Mouse (Mus musculus): Measurements from ENCODE around the gene Sv2b. TPM values are rescaled to one million over a fixed set of nuclear protein-coding genes. Genes with fewer than 3 reads are reported as not detected.

The Sv2b gene
- polyA plus RNA-seq, 1 experiment from 2014 or later, result 10.4 TPM

DNA sequence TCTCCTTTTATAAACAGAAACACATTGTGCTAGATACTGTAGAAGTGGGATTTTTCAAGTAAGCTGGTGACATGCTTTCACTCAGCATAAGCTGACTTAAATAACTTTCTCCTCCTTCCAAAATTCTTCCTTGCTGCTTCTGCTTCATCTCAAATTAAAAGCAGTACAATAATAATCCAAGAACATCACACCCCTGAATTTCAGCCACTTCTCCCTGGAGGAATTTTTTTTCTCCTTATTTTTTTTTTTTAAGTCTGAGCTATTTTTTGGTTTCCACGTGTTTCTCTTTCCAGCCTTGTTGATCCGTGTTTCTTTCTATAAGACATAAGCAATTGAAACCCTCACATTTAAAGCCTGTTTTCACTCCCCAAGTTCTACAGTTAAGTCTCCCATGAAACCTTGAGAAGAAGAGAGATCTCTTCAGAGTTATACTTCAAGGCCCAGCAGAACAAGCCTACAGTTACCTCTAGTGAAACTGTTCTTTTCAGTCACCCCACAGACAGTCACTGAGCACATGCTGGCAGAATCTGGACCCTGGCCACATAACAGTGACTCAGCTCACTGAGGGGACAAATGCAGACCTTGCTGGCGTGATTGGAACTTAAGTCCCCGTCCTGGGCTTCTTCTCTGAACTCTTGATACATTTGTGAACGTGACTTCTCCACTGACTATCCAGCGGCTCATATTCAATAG lies 6.4 kb downstream of the Sv2b start:
- Histone ChIP-seq H3K4me3 (ENCODE audit: low read depth, low read length) (no peak overlapping the region), H3K27ac (ENCODE audit: low read length) (no peak overlapping the region), H3K9ac (ENCODE audit: low read depth, low read length) (no peak overlapping the region), H3K27me3 (ENCODE audit: control insufficient read depth, insufficient read depth, low read depth, low read length) (peaks cover 16% of the 10 kb centered on the region), H3K9me3 (replicated peaks; ENCODE audit: control insufficient read depth, low read length, poor library complexity, severe bottlenecking) (no peaks in the 10 kb centered on the region), H3K4me2 (ENCODE audit: low read length) (no peak overlapping the region), H3K4me1 (ENCODE audit: control insufficient read depth, insufficient read depth, low read length) (no peaks in the 10 kb centered on the region; the same call in 1 of the 2 replicates), H3K36me3 (ENCODE audit: control insufficient read depth, insufficient read depth, low read length) (no peaks in the 10 kb centered on the region)
- no peak for ATAC-seq
- 81% methylated on average over 6 of the region's 6 CpGs for WGBS

DNA sequence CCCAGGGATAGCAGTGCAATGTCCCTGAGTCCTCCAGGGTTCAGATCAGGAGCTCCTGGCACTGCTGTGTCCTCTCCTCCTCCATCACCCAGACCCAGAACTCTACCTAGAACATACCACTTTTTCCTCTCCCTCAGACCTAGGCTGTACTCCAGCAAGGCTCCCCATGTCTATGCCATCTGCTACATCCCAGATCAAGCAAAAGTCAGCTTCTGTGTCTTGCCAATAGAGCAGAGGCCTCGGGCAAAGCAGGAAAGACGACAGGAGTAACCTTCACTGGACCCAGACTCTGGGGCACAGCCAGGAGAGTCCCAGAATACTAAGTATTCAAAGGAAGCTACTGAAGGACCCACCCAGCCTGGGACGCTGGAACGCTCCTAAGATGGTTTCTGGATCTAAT lies 9.8 kb downstream of the Sv2b start:
- Histone ChIP-seq H3K27ac (ENCODE audit: low read length) (no peak overlapping the region), H3K36me3 (ENCODE audit: control insufficient read depth, insufficient read depth, low read length) (no peaks in the 10 kb centered on the region), H3K9ac (ENCODE audit: low read depth, low read length) (no peak overlapping the region), H3K4me3 (ENCODE audit: low read depth, low read length) (no peak overlapping the region), H3K27me3 (ENCODE audit: control insufficient read depth, insufficient read depth, low read depth, low read length) (peaks cover 5% of the 10 kb centered on the region), H3K4me1 (ENCODE audit: control insufficient read depth, insufficient read depth, low read length) (peaks cover 3% of the 10 kb centered on the region; the same call in 1 of the 2 replicates), H3K9me3 (replicated peaks; ENCODE audit: control insufficient read depth, low read length, poor library complexity, severe bottlenecking) (no peaks in the 10 kb centered on the region), H3K4me2 (ENCODE audit: low read length) (no peak overlapping the region)
- 93% methylated on average over 4 of the region's 4 CpGs for WGBS
- no peak for ATAC-seq

DNA sequence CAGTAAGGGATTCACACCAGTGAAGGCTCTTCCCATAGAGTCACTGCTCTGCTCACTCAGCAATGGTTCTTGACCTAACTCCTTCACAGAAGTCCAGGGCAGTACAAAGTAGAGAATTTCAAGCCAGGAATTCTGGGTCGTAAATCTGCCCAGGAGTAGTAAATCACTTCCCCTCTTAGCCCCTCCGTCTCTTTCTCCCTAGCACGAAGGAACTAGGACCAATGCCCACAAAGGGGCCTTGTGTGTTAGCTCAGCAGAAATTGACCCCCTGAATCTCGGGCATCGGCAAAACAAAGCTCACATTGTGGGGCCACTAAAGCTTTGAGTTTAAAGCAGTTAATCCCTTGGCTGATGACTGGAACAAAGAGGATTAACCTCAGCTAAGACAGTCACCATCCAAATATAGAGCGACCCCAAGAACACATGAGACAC lies 12.4 kb downstream of the Sv2b start:
- Histone ChIP-seq H3K9me3 (replicated peaks; ENCODE audit: control insufficient read depth, low read length, poor library complexity, severe bottlenecking) (no peaks in the 10 kb centered on the region), H3K9ac (ENCODE audit: low read depth, low read length) (no peak overlapping the region), H3K4me3 (ENCODE audit: low read depth, low read length) (no peak overlapping the region), H3K27me3 (ENCODE audit: control insufficient read depth, insufficient read depth, low read depth, low read length) (peaks cover 5% of the 10 kb centered on the region), H3K36me3 (ENCODE audit: control insufficient read depth, insufficient read depth, low read length) (no peaks in the 10 kb centered on the region), H3K4me2 (ENCODE audit: low read length) (no peak overlapping the region), H3K4me1 (ENCODE audit: control insufficient read depth, insufficient read depth, low read length) (peaks cover 8% of the 10 kb centered on the region; the same call in 1 of the 2 replicates), H3K27ac (ENCODE audit: low read length) (no peak overlapping the region)
- 8% methylated on average over 6 of the region's 6 CpGs for WGBS
- ATAC-seq, result no peak

DNA sequence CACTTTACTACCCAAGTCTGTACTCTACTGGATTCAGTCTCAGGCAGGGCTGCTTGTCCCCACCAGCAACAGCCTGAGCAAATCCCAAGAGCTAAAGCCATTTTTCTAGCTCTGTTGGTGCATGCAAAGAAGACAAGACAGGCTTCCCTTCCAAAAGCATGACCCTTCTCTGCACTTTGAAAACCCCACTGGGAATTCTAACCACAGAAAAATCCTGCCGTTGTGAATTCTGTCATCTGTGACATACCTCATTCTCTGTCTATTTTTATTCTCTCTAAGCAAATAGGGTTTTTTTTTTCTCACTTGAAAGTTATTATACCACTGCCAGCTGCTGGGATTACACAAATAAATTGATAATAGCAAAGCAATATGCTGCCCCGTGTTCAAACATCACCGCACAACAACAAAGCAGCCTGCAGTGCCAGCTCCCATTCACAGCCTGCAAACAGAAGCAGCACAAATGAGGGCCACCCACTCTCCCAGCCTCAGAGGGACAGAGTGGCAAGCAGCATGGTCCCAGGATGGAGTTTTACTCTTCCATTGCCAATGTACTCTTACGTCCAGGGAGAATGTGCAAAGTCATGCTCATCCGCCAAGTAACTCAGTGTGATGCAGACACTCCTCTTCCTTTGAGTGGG lies 13.7 kb downstream of the Sv2b start:
- 16% methylated on average over 5 of the region's 5 CpGs for WGBS

DNA sequence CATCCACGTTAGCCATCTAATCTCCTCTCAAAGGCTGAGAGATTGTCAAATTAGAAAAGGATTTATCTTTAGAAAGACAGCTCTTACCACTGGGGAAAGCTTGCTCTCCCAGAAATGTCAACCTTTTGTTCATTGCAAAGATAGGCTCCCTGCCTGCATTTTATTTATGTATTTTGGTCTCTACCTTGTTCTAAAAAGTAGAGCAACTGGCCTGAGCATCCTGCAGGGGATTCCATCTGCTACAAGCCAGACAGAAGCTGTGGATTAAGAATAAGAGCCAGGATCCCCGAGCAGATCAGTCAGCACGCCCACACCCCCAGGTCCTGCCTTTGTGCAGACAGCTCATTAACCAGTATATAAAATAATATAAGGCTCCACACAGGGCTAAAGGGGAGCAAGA lies 16.8 kb downstream of the Sv2b start:
- H3K9ac ChIP-seq (ENCODE audit: low read depth, low read length), result no peak overlapping the region
- ATAC-seq, result no peak
- no peaks in the 10 kb centered on the region for H3K27me3 ChIP-seq (ENCODE audit: control insufficient read depth, insufficient read depth, low read depth, low read length)
- H3K9me3 ChIP-seq (replicated peaks; ENCODE audit: control insufficient read depth, low read length, poor library complexity, severe bottlenecking), result no peaks in the 10 kb centered on the region
- H3K27ac ChIP-seq (ENCODE audit: low read length), result no peak overlapping the region
- H3K4me3 ChIP-seq (ENCODE audit: low read depth, low read length), result no peak overlapping the region
- H3K4me1 ChIP-seq (ENCODE audit: control insufficient read depth, insufficient read depth, low read length), result peaks cover 8% of the 10 kb centered on the region; the same call in 1 of the 2 replicates
- H3K36me3 ChIP-seq (ENCODE audit: control insufficient read depth, insufficient read depth, low read length), result no peaks in the 10 kb centered on the region
- WGBS, result 11% methylated on average over 3 of the region's 3 CpGs
- H3K4me2 ChIP-seq (ENCODE audit: low read length), result no peak overlapping the region

More for the DNA sequence above, 13.7 kb downstream of the Sv2b start:
- Histone ChIP-seq H3K27me3 (ENCODE audit: control insufficient read depth, insufficient read depth, low read depth, low read length) (peaks cover 5% of the 10 kb centered on the region), H3K9me3 (replicated peaks; ENCODE audit: control insufficient read depth, low read length, poor library complexity, severe bottlenecking) (no peaks in the 10 kb centered on the region), H3K4me3 (ENCODE audit: low read depth, low read length) (no peak overlapping the region), H3K4me2 (ENCODE audit: low read length) (no peak overlapping the region), H3K4me1 (ENCODE audit: control insufficient read depth, insufficient read depth, low read length) (peaks cover 8% of the 10 kb centered on the region; the same call in 1 of the 2 replicates), H3K27ac (ENCODE audit: low read length) (peak overlapping the region; percentile 28; the same call in 1 of the 2 replicates), H3K9ac (ENCODE audit: low read depth, low read length) (no peak overlapping the region), H3K36me3 (ENCODE audit: control insufficient read depth, insufficient read depth, low read length) (no peaks in the 10 kb centered on the region)
- ATAC-seq, result peak; percentile 43; the same call in 1 of the 2 replicates

DNA sequence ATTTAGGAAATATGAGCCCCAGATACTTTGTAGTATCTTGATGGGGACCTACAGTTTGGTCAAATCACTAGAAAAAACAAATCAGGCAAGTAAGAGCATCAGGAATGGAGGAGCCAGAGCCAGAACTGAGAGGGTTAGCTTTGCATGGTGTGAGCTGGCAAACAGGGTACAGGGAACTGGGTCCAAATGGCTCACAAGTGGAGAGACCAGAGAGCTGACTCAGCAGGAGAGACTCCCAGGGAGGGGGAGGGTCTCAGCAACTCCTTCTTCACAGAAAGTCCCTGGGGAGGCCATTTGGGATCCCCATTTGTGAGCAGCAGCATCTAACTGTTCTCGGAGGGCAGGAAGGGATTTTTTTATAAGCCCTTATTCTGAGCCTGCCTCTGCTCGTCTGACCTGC lies 18.5 kb downstream of the Sv2b start:
- Histone ChIP-seq H3K9me3 (replicated peaks; ENCODE audit: control insufficient read depth, low read length, poor library complexity, severe bottlenecking) (no peaks in the 10 kb centered on the region), H3K36me3 (ENCODE audit: control insufficient read depth, insufficient read depth, low read length) (no peaks in the 10 kb centered on the region), H3K4me3 (ENCODE audit: low read depth, low read length) (no peak overlapping the region), H3K27me3 (ENCODE audit: control insufficient read depth, insufficient read depth, low read depth, low read length) (no peaks in the 10 kb centered on the region), H3K4me2 (ENCODE audit: low read length) (no peak overlapping the region), H3K27ac (ENCODE audit: low read length) (no peak overlapping the region), H3K4me1 (ENCODE audit: control insufficient read depth, insufficient read depth, low read length) (peaks cover 8% of the 10 kb centered on the region; the same call in 1 of the 2 replicates), H3K9ac (ENCODE audit: low read depth, low read length) (no peak overlapping the region)
- 56% methylated on average over 2 of the region's 2 CpGs for WGBS
- no peak for ATAC-seq

DNA sequence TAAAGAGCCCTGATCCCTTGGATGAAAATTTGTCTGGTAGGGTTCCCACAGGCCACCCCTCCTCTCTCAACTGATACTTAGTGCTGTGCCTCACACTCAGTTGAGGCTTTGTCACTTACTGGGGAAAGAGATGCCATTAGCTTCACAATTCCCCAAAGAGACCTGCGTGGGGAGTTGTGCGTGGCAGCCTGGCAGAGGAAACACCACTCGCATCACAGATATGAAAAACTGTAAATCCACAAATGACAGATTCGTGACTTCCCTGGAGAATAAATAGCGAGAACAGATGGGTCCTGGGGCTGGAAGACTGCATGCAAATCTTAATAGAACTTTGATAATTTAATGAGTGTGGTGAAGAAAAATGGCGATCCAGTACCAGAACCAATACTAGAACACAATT lies 21.8 kb downstream of the Sv2b start:
- no peaks in the 10 kb centered on the region for H3K9me3 ChIP-seq (replicated peaks; ENCODE audit: control insufficient read depth, low read length, poor library complexity, severe bottlenecking)
- H3K27me3 ChIP-seq (ENCODE audit: control insufficient read depth, insufficient read depth, low read depth, low read length), result no peaks in the 10 kb centered on the region
- 82% methylated on average over 6 of the region's 6 CpGs for WGBS
- no peak overlapping the region for H3K4me3 ChIP-seq (ENCODE audit: low read depth, low read length)
- ATAC-seq, result no peak
- H3K9ac ChIP-seq (ENCODE audit: low read depth, low read length), result no peak overlapping the region
- H3K4me2 ChIP-seq (ENCODE audit: low read length), result no peak overlapping the region
- peaks cover 4% of the 10 kb centered on the region; the same call in 1 of the 2 replicates for H3K4me1 ChIP-seq (ENCODE audit: control insufficient read depth, insufficient read depth, low read length)
- H3K27ac ChIP-seq (ENCODE audit: low read length), result no peak overlapping the region
- H3K36me3 ChIP-seq (ENCODE audit: control insufficient read depth, insufficient read depth, low read length), result no peaks in the 10 kb centered on the region

DNA sequence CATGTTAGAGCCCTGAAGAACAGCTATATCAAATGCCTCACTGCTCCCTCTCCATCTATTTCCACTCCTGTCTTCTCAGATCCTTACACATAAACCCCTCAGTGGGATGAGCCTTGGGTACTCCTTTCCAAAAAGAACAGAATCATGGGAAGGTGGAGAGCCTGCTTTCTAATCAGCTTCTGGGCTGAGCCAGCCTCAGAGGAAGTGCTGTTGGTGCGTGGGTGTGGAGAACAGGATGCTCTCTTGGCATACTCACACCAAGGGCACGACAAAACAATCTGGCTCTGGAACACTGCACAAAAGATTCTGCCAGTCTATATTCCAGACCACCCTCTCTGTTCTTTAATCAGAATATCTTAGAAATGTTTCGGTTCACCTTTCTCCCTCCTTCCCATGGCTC lies 26.1 kb downstream of the Sv2b start:
- Histone ChIP-seq H3K4me2 (ENCODE audit: low read length) (no peak overlapping the region), H3K36me3 (ENCODE audit: control insufficient read depth, insufficient read depth, low read length) (no peaks in the 10 kb centered on the region), H3K4me1 (ENCODE audit: control insufficient read depth, insufficient read depth, low read length) (peaks cover 5% of the 10 kb centered on the region; the same call in 1 of the 2 replicates), H3K9me3 (replicated peaks; ENCODE audit: control insufficient read depth, low read length, poor library complexity, severe bottlenecking) (no peaks in the 10 kb centered on the region), H3K27me3 (ENCODE audit: control insufficient read depth, insufficient read depth, low read depth, low read length) (no peaks in the 10 kb centered on the region), H3K27ac (ENCODE audit: low read length) (no peak overlapping the region), H3K4me3 (ENCODE audit: low read depth, low read length) (no peak overlapping the region), H3K9ac (ENCODE audit: low read depth, low read length) (no peak overlapping the region)
- 88% methylated on average over 3 of the region's 3 CpGs for WGBS
- no peak for ATAC-seq

DNA sequence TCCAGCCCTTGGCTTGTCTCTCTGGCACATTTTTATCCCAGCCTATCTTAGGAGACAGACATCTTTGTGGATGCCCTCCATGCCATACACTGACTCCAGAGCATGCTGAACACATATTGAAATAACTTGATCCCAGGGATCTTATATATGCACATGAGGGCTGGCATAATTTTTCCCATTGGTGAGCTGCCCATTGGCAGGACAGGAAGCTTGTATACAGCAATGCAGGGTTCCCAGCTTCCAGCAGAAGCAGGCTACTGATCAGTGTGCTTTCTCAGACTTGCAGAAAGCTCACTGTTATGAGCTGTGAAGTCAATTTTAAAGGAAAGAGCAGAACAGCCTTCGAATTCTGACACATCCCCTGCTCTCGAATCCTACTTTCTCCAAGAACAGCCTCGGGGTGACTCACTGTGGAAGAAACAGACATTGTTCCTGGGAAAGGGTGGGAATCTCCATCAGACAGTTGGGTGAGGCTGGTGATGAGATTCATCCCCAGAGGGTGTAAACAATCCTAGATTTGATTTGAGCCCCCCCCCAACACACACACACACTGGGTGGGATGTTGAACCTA lies 26.9 kb downstream of the Sv2b start:
- Histone ChIP-seq H3K9me3 (replicated peaks; ENCODE audit: control insufficient read depth, low read length, poor library complexity, severe bottlenecking) (no peaks in the 10 kb centered on the region), H3K4me2 (ENCODE audit: low read length) (no peak overlapping the region), H3K4me1 (ENCODE audit: control insufficient read depth, insufficient read depth, low read length) (peaks cover 9% of the 10 kb centered on the region), H3K27me3 (ENCODE audit: control insufficient read depth, insufficient read depth, low read depth, low read length) (no peaks in the 10 kb centered on the region), H3K4me3 (ENCODE audit: low read depth, low read length) (no peak overlapping the region), H3K9ac (ENCODE audit: low read depth, low read length) (no peak overlapping the region), H3K27ac (ENCODE audit: low read length) (no peak overlapping the region), H3K36me3 (ENCODE audit: control insufficient read depth, insufficient read depth, low read length) (no peaks in the 10 kb centered on the region)
- no peak for ATAC-seq
- 94% methylated on average over 3 of the region's 3 CpGs for WGBS

All from midbrain, embryonic 16.5 days (tissue).